Mouse (Mus musculus): ENCODE data around the gene Vcpkmt. TPM values are rescaled to one million over a fixed set of nuclear protein-coding genes. Genes with fewer than 3 reads are reported as not detected.

The Vcpkmt gene
- polyA plus RNA-seq, 1 experiment, result 31.4 TPM

GRCm38 (mm10) chr12:69532091-69532490 is 50.7 kb downstream of the Vcpkmt start:
- Histone ChIP-seq H3K4me3 (ENCODE audit: insufficient read depth, low read length) (no peak overlapping the region), H3K4me1 (ENCODE audit: control insufficient read depth, insufficient read depth, low read length) (peaks cover 2% of the 10 kb centered on the region), H3K27ac (ENCODE audit: insufficient read depth, low read length) (no peak overlapping the region)
- TF ChIP-seq CTCF (IDR thresholded peaks at IDR 0.05; ENCODE audit: extremely low read depth, insufficient read depth, low read length) (no peak), POLR2A (IDR thresholded peaks at IDR 0.05; ENCODE audit: extremely low read depth, insufficient read depth, low read length) (no peak)

GRCm38 (mm10) chr12:69529694-69530403 is 53.0 kb downstream of the Vcpkmt start:
- H3K4me1 ChIP-seq (ENCODE audit: control insufficient read depth, insufficient read depth, low read length), result no peaks in the 10 kb centered on the region
- TF ChIP-seq CTCF (IDR thresholded peaks at IDR 0.05; ENCODE audit: extremely low read depth, insufficient read depth, low read length) (no peak), POLR2A (IDR thresholded peaks at IDR 0.05; ENCODE audit: extremely low read depth, insufficient read depth, low read length) (no peak)
- H3K27ac ChIP-seq (ENCODE audit: insufficient read depth, low read length), result no peak overlapping the region
- no peak overlapping the region for H3K4me3 ChIP-seq (ENCODE audit: insufficient read depth, low read length)

GRCm38 (mm10) chr12:69528275-69529032 is 54.4 kb downstream of the Vcpkmt start:
- H3K4me3 ChIP-seq (ENCODE audit: insufficient read depth, low read length), result no peak overlapping the region
- no peak overlapping the region for H3K27ac ChIP-seq (ENCODE audit: insufficient read depth, low read length)
- no peaks in the 10 kb centered on the region for H3K4me1 ChIP-seq (ENCODE audit: control insufficient read depth, insufficient read depth, low read length)
- no peak for TF ChIP-seq CTCF (IDR thresholded peaks at IDR 0.05; ENCODE audit: extremely low read depth, insufficient read depth, low read length)
- no peak for TF ChIP-seq POLR2A (IDR thresholded peaks at IDR 0.05; ENCODE audit: extremely low read depth, insufficient read depth, low read length)

Other genes starting within 250 kb of the Vcpkmt start
- 33.7 and 34.4 TPM in 2 replicates for gene Nemf, start 225.9 kb downstream of the Vcpkmt start, polyA plus RNA-seq (2012; rRNA removed)
- 43.1 and 44.7 TPM in 2 replicates for gene Arf6, start 210.9 kb downstream of the Vcpkmt start, polyA plus RNA-seq (2012; rRNA removed)
- 0.40 and 0.64 TPM in 2 replicates for gene Gm9887, start 210.6 kb downstream of the Vcpkmt start, polyA plus RNA-seq (2012; rRNA removed)
- 32.1 and 35.0 TPM in 2 replicates for gene Sos2, start 98.8 kb upstream of the Vcpkmt start, polyA plus RNA-seq (2012; rRNA removed)
- 11.8 and 12.3 TPM in 2 replicates for gene L2hgdh, start 141.8 kb upstream of the Vcpkmt start, polyA plus RNA-seq (2012; rRNA removed)
- 30.2 and 34.9 TPM in 2 replicates for gene Atp5s, start 141.9 kb upstream of the Vcpkmt start, polyA plus RNA-seq (2012; rRNA removed)
- 13.3 and 19.4 TPM in 2 replicates for gene Cdkl1, start 208.2 kb upstream of the Vcpkmt start, polyA plus RNA-seq (2012; rRNA removed)

All from cortical plate, adult 2 months (tissue).